Mouse (Mus musculus) adrenal gland, postnatal 4 days (tissue): ENCODE measurements at regions not wholly inside any gene's neighbourhood (a gene's known extent, or its start where the extent isn't known, plus 50 kb on each side); places are given as distances from the start of the nearest gene placed in this dataset.

Experiments used
- DNase-seq, 2 experiments: peaks; one replicate each; pipeline ENCODE4 v3.0.0; 2021 to 2022; ENCODE audit warnings: low spot score in 2 of 2, mixed read lengths in 2 of 2

- DNase-seq, result peak in 1 of 2 experiments; percentile 11
Measured at GRCm38 (mm10) chr10:125725077-125725680, 240.8 kb upstream of the Lrig3 start.

GRCm38 (mm10) chr10:125725681-125726139 lies 240.3 kb upstream of the Lrig3 start:
- DNase-seq, result no peak

- DNase-seq, result no peak
Measured at GRCm38 (mm10) chr10:125726546-125726945, 239.4 kb upstream of the Lrig3 start.

- DNase-seq, result no peak
Measured at GRCm38 (mm10) chr10:125735744-125736494, 230.0 kb upstream of the Lrig3 start.

- DNase-seq, result no peak
Measured at GRCm38 (mm10) chr10:125743181-125743580, 222.8 kb upstream of the Lrig3 start.

- DNase-seq, result no peak
Measured at GRCm38 (mm10) chr10:125749031-125749585, 216.9 kb upstream of the Lrig3 start.

- DNase-seq, result no peak
Measured at GRCm38 (mm10) chr10:125752506-125753218, 213.3 kb upstream of the Lrig3 start.

- DNase-seq, result no peak
Measured at GRCm38 (mm10) chr10:125759171-125759570, 206.8 kb upstream of the Lrig3 start.

GRCm38 (mm10) chr10:125762367-125763068 lies 203.4 kb upstream of the Lrig3 start:
- no peak for DNase-seq

- DNase-seq, result no peak
Measured at GRCm38 (mm10) chr10:125764402-125765102, 201.4 kb upstream of the Lrig3 start.

GRCm38 (mm10) chr10:125765103-125765820 lies 200.7 kb upstream of the Lrig3 start:
- DNase-seq, result no peak

- no peak for DNase-seq
Measured at GRCm38 (mm10) chr10:125768281-125768680, 197.7 kb upstream of the Lrig3 start.

- DNase-seq, result no peak
Measured at GRCm38 (mm10) chr10:125773541-125773940, 192.4 kb upstream of the Lrig3 start.

- DNase-seq, result no peak
Measured at GRCm38 (mm10) chr10:125782486-125782885, 183.5 kb upstream of the Lrig3 start.

- DNase-seq, result no peak
Measured at GRCm38 (mm10) chr10:125784896-125785295, 181.1 kb upstream of the Lrig3 start.

- DNase-seq, result no peak
Measured at GRCm38 (mm10) chr10:125785448-125786196, 180.3 kb upstream of the Lrig3 start.

GRCm38 (mm10) chr10:125786197-125786879 lies 179.6 kb upstream of the Lrig3 start:
- no peak for DNase-seq

- DNase-seq, result no peak
Measured at GRCm38 (mm10) chr10:125786880-125787337, 179.1 kb upstream of the Lrig3 start.
